Mouse (Mus musculus): ENCODE measurements around the gene Tshr.
A peak's percentile ranks its signal among the peaks of the same experiment; 100 is the strongest.
"Not testable (repeated sequence)": the region's sequence is repeated elsewhere in the genome, so short reads cannot be mapped to it uniquely, and the experiment has no call there.

Tshr gene

DNA sequence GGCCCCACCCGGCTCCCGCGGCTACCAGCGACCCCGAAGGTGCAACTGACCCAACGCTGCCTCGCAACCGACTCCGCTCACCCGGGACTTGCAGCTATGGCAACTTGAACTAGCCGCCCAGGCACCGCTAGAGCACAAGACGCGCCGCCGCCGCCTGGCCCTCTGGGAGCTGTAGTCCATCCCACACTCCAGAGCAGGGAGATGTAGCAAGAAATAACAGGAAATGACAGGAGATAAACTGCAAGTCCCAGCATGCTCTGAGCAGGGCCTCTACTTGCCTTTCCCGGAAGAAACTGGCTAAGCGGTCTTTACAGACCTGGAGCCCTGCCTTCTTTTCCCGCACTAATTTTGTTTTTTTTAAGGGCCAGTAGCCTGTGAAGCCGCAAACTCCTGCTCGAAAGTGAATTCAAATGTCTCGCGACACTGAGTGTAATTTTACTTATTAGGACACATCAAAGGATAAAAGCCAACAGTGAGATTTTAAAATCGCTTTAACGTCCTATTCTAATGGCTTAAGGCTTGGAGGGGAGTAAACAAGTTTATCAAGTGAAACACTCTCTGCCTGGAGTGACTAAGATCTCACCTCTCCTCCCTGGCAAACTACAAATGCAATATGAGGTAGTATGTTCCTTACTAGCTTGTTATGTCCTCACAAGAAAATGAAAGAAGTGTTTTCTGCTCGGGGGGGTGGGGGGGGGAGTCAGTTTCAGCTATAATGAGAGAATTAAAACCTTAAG lies at the start of gene Tshr, which contains the start of gene Cep128:
Tshr (plus strand) TSS at position 283 of the 737 bp plus-strand sequence.
Cep128 (minus strand) TSS at position 129 of the 737 bp plus-strand sequence.
- DNase-seq (ENCODE audit: low spot score): peak; percentile 92

DNA sequence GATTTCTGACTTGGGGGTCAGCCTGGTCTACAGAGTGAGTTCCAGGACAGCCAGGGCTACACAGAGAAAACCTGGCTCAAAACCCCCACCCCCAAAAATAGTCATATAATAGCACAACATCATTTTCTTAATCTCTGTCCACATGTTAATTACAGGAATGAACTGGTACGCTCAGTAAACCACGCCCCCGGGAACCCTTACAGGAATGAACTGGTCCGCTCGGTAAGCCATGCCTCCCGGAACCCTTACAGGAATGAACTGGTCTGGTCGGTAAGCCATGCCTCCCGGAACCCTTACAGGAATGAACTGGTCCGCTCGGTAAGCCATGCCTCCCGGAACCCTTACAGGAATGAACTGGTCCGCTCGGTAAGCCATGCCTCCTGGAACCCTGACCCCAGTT lies 45.7 kb upstream of the Tshr start:
- DNase-seq (ENCODE audit: low spot score): not testable (repeated sequence)

DNA sequence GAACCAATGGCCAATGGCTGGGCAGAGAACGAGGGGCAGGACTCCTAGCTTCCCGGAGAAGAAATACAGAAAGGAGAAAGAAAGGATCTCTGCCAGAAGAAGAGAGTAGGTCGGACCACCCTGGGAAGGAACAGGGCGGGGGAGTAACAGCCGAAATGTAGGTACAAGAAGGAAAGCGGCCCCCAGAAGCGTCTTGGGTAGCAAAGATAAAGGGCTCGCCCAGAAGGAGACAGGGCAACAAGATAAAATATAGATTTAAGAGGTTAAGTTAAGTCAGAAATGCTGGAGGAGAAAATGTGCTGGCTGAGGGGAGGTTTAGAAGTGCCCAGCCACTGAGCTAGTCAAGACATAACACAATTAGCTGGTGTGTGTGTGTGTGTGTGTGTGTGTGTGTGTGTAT lies 30.6 kb upstream of the Tshr start:
- no peak for DNase-seq (ENCODE audit: low spot score)

DNA sequence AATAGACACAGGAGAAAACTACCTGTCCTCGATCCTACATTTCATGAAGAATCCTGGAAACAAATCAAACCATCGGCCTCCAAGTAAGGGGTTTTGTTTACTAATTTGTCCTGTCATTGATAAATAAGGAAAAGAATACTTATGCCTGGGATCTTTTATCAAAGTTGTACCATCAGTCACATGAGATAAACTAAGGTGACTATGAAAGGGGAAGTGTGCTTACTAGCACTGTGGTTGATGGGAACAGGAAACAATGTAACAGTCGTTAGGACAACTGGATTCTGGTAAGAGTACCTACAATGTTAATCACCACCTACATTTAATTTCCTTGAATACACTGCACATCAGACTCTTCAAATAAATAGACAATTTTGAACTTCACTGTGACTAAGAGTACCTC lies 15.2 kb upstream of the Tshr start:
- DNase-seq (ENCODE audit: low spot score): no peak

DNA sequence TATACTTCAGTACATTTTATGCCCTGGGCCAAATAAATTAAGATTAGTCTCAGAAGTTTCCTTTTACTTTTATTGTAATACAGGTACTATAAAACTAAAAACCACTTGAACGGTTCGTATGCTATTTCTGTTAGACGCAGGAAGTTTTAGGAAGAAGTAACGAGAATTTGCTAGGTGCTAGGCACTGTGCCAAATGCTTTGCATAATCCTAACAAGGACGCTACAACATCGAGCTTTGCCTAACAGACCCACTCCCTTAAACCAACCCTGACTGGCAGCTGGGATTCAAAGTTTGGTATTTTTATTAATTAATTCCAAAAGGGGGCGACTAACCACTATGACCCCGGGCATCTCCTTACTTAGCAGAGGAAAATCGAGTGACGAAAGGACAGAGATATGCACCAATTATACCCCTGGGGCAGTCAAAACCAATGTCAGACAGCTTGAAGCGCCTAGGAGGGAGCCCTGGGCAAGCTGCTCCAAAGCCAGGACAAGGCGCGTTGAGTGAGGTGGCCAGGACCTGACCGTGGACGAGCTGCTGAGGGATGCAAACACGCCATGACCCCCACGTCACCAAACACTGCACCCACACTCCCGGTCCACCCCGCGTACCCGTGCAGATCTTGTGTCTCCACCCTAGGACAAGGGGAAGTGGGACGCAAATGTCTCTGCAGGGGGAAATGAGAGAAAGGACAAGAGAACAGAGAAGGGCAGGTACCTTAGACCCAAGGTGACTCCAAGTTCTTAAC lies 673 bp upstream of the Tshr start:
- DNase-seq (ENCODE audit: low spot score): peak; percentile 11

DNA sequence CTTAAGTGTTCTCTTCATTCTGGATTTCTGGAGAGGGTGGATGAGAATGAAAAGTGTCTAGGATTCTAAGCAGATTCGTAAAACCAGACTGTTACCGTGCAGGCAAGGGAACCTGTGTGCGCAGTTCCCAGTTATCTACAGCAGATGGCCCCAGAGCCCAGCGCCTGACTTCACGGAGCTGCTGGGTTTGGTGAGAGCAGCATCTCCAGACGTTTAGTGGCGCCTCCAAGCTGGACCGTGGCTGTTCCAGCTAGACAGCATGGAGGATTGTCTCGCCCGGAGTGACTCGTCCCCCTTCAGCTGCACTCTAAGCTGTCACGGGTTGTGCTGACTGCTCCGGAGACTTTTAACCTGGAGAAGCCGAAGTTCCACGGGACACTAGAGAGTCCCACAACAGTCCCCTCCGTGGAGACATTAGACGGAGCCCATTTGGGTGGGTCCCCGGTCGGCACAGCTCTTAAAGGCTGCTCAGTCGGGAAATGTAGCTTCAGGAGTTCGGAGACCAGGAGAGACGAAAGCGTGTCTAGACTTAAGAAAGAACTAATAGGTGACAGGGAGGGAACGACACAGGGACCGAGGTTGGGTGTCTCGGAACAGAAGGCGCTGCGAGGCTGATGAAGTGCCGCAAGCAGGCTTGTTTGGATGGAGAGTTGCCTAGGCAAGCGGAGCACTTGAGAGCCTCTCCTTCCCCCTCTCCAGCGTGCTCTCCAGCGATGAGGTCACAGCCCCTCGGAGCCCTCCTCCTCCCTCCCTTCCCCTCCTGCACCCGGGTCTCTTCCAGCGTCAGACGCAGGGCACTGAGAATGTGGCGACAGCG lies 16.1 kb downstream of the Tshr start:
- DNase-seq (ENCODE audit: low spot score): peak; percentile 78

DNA sequence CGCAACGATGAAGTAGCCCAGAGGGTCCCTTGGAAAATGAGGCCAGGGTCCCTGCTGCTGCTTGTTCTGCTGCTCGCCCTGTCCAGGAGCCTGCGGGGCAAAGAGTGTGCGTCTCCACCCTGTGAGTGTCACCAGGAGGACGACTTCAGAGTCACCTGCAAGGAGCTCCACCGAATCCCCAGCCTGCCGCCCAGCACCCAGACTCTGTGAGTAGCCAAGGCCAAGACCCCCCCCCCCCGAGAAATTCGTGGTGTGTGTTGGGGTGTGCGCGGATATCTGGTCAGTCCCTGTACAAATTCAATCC lies 16.6 kb downstream of the Tshr start:
- DNase-seq (ENCODE audit: low spot score): no peak

DNA sequence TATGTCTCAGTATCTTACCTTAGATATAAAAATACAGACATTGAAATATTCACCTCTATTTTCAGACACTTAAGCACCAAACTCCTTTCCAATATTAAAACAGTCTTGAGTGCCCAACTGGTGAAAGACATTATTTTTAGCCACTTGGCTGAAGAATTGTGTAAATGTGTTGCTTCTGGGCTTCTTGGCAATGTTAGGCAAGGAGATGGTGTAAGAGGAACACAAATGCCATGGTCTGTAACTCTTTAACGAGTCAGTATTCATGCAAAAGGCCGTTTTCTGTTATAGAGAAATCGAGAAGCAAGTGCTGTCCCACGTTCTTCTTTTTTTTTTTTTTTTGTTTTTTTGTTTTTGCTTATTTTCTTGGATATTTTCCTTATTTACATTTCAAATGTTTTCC lies 25.9 kb downstream of the Tshr start:
- DNase-seq (ENCODE audit: low spot score): peak; percentile 77

DNA sequence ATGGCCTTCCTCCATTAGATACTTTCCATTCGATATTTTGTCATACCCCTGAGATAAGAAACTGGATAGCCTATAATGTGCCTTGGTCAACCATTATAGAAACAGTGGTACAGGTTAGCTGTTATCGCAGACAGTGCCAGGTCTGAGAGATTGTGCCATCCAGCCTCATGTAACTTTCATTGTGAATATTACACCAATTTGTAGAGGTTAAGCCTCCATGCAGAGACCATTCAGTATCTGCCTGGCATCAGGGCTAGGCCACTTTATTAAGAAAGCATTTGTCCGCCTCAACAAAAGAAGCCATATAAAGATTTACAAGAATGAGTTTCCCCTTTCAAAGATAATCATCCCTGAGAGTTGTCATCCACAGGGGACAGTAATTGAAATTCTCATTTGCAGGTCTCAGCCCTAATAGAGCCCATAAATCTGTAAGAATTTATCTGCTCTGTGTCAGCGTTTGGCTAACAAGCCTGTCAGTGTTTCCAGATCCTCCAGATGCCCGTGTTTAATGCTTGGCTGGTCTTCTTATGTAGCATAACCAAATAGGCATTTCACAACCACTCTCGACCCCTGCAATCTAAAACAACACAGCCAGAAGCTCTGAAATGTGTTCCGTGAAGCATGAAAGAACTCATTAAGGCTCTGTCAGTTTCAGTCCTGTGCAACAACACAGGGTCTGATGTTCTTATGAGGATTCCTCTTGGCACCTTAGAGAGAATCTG lies 28.3 kb downstream of the Tshr start:
- DNase-seq (ENCODE audit: low spot score): no peak

DNA sequence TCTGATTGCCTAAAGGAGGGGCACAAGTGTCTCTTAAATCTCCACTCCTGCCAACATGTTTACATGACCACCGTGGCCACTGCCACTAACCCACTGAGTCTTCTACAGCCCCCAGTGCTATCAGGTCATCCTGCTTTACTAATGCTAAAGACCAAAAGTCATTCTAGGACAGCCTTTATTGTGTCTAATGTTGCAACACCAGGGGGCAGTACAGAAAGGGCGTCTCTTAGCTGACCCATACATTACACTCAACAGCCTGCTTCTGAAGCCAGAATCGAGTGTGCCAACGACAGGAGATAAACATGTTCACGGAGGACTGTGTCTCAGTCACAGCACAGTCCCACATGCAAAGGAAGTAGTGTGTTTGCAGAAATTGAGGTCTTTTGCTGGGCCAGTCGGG lies 30.7 kb downstream of the Tshr start:
- no peak for DNase-seq (ENCODE audit: low spot score)

DNA sequence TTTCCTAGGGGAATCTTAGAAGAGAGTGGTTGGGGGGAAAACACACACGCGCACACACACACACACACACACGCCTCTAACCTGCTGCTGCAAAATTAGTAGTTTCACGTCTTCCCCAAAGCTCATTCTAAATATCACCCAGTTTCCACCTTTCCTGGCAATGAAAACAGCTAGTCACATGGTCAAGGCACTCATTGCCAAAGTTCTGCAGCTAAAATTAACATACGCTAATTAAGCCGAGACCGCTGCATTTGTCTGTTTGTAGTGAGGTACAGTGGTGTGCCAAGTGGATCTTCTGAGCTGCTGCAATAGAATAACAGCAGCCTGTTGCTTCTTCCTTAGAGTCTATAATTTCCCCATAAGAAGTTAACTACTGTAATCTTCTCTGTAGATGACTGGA lies 32.5 kb downstream of the Tshr start:
- DNase-seq (ENCODE audit: low spot score): no peak

DNA sequence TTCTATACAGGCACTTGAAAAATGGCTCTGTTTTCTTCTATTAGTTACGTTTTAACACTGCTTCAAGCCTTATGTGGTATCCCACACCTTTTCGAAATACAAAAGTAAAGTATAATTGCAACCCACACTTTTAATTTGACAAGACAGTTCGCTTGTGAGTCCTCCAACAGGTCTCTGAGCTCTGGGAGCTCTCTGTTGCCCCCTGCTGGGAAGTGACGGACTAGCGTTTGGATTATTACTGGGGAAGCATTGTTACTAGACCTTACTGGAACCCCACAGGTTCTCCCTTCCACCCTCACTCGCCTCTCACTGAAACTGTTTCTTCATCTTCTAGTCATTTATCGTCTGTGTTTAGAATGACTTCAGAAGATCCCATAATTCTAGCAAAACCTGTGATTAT lies 34.4 kb downstream of the Tshr start:
- peak; percentile 76 for DNase-seq (ENCODE audit: low spot score)

DNA sequence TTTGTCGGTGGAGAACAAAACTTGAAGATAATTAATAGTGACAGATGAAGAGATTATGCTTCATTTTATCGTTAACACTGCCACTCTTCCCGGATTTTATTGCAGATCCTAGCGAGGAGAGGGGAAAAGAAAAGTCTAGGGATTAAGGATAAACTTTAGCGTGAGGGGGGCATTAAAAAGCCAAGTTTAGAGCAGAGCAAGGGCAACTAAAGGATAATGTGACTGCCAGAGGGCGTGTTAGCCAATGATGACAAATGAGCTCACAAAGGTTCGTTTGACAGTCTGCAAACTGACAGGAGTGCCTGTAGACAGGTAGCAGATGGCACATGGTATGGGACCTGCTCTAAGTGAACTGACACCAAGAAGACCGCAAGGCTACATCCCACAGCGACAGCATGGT lies 36.9 kb downstream of the Tshr start:
- DNase-seq (ENCODE audit: low spot score): no peak

DNA sequence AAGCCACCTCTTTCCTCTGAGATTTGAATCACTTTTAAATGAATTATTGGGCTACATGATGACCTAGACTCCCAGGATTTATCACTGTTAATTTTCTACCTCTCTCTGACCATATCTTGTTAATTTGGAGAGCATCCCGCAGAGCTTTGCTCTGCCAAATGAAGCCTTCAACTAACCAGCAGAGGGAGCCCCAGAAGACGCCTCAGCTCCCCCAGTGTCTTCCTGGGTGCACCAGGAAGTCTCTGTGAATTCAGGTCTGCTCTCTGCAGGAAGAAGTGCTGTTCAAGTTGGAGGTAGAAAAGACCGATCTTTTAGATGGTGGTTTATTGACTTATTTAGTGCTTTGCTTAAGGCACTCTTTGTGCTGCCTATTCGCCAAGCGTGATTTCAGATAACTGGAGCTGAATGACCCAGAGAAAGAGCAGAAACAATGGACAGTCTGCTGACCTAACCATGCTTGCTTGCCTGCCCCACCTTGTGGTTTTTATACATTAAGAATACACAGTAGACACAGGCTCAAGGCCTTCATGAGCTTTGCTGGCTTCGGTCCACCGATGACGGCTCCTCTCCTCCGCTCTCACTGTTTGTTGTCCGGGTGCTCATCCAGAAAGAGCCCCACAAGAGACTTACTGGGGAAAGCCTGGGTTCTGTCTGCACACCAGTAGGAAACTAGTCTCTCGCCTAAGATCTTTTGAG lies 38.9 kb downstream of the Tshr start:
- DNase-seq (ENCODE audit: low spot score): peak; percentile 51

DNA sequence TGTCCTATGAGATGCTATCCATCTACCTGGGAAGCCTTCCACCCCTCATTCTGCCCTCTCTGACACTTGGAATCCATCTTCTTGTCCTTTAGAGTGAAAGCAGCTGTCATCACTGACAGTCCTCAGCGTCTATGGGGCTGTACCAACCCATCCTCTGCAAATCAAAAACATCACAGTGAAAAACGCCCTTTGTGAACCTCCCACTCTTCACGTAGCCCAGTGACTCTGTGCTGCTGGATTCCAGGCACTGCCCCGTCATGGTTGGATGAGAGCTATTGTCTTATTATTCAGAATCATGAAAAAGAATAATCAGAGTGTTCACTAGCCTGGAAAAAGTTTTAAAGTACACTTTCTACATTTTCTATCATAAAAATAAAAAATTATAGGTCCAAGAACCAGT lies 42.1 kb downstream of the Tshr start:
- no peak for DNase-seq (ENCODE audit: low spot score)

DNA sequence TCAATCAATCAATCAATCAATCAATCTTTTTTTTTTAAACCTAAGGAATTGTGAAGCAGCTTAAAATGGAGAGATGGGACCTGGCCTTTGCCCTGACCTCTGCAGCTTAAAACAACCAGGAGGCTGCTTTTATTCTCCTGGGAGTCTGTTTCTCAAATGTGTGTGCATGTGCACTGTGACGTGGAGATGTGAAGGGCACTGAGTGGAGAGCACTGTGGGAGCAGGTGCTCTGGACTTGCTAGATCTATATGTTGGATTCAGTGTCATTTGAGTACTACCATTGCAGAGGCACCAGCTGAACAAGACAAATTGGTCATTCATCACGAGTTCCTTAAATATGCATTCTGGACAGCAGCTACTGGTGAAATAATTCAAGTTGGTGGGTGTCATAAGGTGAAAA lies 42.8 kb downstream of the Tshr start:
- no peak for DNase-seq (ENCODE audit: low spot score)

DNA sequence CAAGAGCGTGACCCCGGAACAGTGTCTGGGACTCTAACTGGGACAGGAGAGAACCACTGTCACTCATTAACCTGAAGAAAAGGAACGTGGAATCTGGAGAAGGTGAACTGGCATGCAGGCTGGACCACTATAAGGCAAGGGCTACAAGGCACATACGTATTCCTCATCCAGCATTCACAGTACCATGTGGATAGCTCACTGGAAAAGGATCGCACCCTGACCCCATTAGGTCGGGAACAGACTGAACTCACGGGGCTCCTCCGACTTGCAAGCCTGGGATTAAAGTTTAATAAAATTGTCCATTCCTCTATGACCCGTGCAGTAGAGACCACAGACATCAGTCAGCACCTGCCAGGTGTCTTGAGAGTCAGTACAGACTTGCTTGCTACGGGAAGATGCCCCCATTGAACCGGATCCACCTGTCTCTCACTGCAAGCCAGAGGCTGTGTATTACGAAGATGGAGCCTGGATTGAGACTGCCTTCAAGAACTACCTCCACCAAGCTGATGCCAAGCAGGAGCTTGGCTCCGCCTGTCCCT lies 97.9 kb downstream of the Tshr start:
- DNase-seq (ENCODE audit: low spot score): no peak

DNA sequence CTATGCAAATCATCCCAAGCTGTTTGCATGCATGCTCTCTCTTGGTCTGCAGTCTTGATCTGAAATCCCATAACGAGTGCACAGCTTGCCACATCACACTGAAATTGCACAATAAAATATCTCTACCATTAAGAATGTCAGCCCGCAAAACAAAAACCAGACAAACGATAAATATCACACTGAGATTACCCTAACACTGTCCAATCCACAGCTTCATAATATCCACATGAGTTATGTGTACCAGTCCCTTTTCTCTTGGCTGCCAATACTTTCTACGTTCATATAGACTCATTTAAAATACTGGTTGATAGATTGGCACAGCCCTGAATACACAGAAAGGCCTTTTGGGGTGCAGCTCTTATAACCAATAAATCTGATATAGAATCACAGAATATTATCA lies 102.0 kb downstream of the Tshr start:
- DNase-seq (ENCODE audit: low spot score): no peak

DNA sequence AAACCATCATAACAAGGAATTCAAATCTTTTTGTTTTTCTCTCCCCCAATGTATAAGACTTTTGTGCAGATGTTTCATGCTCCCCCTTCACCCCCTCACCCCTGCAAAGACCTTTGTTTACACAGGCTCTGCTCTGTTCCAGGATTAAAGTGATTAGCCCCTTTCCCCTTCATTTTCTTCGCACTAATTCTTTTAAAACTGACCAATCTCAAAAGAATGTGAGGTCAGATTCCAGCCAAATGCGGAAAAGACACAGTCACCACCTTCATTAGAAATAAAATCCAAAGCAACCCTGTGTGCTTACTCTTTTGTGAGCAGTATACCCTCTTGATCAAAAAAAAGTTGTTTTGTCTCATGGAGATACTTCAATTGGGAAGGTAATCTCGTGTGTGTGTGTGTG lies 104.0 kb downstream of the Tshr start:
- DNase-seq (ENCODE audit: low spot score): no peak

DNA sequence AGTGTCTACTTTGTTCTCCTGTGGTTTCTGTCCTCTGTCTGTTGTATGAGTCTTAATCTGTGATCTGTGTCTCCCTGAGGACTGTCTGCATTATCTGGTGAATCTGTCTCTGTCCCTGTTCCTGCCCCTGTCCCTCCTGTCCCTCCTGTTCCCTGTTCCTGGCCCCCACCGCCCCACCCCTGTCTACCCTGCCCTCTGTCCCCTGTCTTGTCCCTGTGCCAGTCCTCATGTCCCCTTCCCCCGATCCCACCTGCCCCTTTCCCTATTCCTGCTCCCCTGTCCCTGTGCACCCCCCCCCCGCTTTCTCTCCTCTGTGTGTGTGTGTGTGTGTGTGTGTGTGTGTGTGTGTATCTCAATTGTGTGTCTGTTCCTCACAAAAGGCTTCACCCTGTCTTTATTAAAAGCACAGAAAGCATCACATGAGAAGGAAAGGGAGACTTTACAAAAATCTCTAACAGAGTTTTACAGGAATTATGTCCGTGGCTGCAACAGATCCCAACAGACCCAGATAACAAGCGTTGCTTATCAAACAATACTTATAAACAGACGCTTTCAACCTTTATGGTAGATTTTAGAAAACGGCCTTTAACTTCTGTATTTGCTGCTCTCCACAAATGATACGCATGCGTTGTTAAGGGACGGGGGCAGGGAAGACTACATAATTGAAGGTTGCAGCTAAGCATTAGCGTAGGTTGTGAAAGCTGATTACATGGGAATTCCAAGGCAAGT lies 111.3 kb downstream of the Tshr start:
- no peak for DNase-seq (ENCODE audit: low spot score)

DNA sequence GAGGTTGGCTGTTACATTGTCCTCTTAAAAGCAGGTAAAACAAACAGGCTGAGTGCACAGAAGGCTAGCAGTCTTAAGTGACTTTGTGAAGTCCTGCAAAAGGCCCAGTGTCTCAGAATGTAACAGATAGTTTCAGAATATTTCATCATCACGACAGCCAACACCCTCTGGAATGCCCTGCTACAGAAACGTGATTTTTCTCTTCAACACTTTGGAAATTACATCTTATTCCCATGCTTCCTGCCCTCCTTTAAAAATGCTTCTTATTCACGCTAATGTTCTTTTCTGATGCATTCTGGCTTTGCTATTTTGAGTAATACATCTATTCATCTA lies 111.8 kb downstream of the Tshr start:
- no peak for DNase-seq (ENCODE audit: low spot score)
